ENCODE assay signal across 10 mouse cellular contexts in genomic region chr7:66217531-66218094, GRCm38 (mm10).
DNase-seq lines count a peak whose midpoint lies in the region; ATAC-seq and TF ChIP-seq lines count a peak whose summit lies in the region.
"Had no signal": no experiment of that assay in that cellular context is flagged by ENCODE, and none has a peak within 500 bp of the region (broad histone marks: within the 10 kb centered on the region; RNA-seq: fewer than 3 reads in every experiment).

No protein-coding gene starts in this region.

- TF ChIP-seq CTCF in gastrocnemius, adult 2 months (IDR thresholded peaks at IDR 0.05) = no peak
- TF ChIP-seq CTCF in brain, embryonic 14.5 days (IDR thresholded peaks at IDR 0.05; ENCODE audit: borderline replicate concordance, extremely low read depth, insufficient read depth, insufficient read length) = no peak

- TF ChIP-seq POLR2A in brain, embryonic 14.5 days (IDR thresholded peaks at IDR 0.05; ENCODE audit: borderline replicate concordance, extremely low read depth, insufficient read depth, insufficient read length, poor library complexity, severe bottlenecking) = no peak

- WGBS in liver, embryonic 15.5 days (ENCODE audit: insufficient replicate concordance) = 62% methylated on average over 7 of the region's 7 CpGs

- no peak overlapping the region for H3K9ac ChIP-seq in liver, embryonic 15.5 days
- H3K9ac ChIP-seq: liver, embryonic 14.5 days had no signal

- no peak overlapping the region for H3K4me3 ChIP-seq in gastrocnemius, adult 2 months
- H3K4me3 ChIP-seq in liver, embryonic 15.5 days (replicated peaks) = no peak overlapping the region

- no peak for DNase-seq in gastrocnemius, adult 2 months
- no peak for DNase-seq in gastrocnemius, postnatal 4 days (ENCODE audit: low spot score in 2 of 2)
- DNase-seq in brain, embryonic 14.5 days (ENCODE audit: low read depth) = peak; percentile 56
- DNase-seq in heart, postnatal 10 days = peak; percentile 54 to 62
- no peak for DNase-seq in urinary bladder, postnatal 36 days (ENCODE audit: low spot score in 2 of 2)
- no peak for DNase-seq in frontal cortex, postnatal 10 days (ENCODE audit: low spot score in 2 of 2)
- no peak for DNase-seq in retina, embryonic 14.5 days (ENCODE audit: low spot score)
- DNase-seq: thymus, adult 2 months had no signal

- H3K4me1 ChIP-seq in liver, embryonic 15.5 days (replicated peaks) = peaks cover 13% of the 10 kb centered on the region

- intact Hi-C loops in gastrocnemius, adult 2 months (cut with DNase I) = no loop called here
- intact Hi-C loops in heart, postnatal 10 days (cut with DNase I) = no loop called here

- H3K9me3 ChIP-seq in liver, embryonic 15.5 days (replicated peaks) = no peaks in the 10 kb centered on the region

- H3K36me3 ChIP-seq in liver, embryonic 15.5 days (replicated peaks) = no peaks in the 10 kb centered on the region

- ATAC-seq in liver, embryonic 15.5 days (ENCODE audit: insufficient read depth) = no peak

- H3K27ac ChIP-seq in gastrocnemius, adult 2 months = peak overlapping the region; percentile 5; the same call in 1 of the 2 replicates
- H3K27ac ChIP-seq in liver, embryonic 15.5 days (replicated peaks) = 0 out of 2 replicates have a peak overlapping the region, but pooled peaks have one; percentile 62

- no peak overlapping the region for H3K4me2 ChIP-seq in liver, embryonic 15.5 days

- H3K27me3 ChIP-seq in liver, embryonic 15.5 days = no peaks in the 10 kb centered on the region

Comparison
In these comparisons a context has a peak if more than half of its experiments do, and no peak if none do; other contexts are left out.
1. DNase-seq: peak in brain, embryonic 14.5 days (single experiment) and heart, postnatal 10 days (2 of 2); none in gastrocnemius, adult 2 months (single experiment), gastrocnemius, postnatal 4 days (0 of 2), urinary bladder, postnatal 36 days (0 of 2), frontal cortex, postnatal 10 days (0 of 2) and retina, embryonic 14.5 days (single experiment).